Mouse (Mus musculus) kidney, adult 11 months (tissue): Measurements from ENCODE around the gene Pole2.
A peak's percentile ranks its signal among the peaks of the same experiment; 100 is the strongest.

Experiments used
- DNase-seq: peaks from one replicate; pipeline ENCODE4 v3.0.0; 2022

Gene Pole2

DNA sequence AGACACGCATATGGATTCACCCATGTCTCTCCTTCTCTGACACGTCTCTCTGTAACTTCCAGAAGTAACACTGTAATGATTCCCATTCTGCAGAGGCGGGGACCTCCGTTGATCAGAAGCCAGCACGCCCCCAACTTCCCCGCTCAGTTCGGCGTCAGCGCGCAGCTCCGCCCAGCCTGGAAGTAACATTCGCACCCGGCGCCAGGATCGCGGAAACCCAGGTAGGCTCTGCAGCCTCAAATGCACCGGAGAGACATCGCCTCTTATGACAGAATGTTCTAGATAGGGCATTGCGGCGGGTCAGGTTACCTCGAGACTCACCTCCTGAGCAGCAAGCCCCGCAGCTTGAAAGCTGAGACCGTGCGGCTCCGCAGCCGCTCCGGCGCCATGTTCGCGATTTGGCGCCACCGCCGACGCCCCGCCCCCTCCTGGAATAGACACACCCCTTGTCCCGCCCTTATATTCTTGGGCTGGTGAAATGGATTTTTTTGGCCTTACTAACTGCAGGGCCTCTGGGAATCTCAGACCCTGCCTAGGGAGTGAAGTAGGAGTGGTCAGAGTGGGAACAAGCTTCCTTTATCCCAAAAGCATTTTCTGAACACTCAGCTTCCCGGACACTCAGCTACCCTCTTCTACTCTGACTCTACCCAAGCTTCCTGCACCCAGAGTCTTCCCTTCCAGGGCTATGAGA is at the start of gene Pole2:
Gene Pole2 (minus strand): TSS at position 420 of the 691 bp plus-strand sequence.
- peak; percentile 79 for DNase-seq

DNA sequence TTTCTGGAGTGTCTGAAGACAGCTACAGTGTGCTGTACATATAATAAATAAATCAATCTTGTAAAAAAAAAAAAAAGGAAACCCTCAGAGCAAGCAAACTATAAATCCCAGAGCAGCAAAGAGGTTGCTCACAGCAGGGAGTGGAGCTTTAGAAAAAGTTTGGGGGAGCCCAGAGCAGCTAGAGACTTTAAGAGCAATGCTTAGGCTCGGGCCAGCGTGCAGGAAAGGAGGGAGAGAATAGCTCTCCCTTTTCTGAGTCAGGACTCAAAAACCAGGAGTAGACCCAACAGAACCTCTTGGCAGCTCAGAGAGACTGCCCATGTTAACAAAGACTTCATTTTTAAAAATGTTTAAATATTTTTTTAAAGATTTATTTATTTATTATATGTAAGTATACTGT is 41.0 kb upstream of the Pole2 start:
- DNase-seq, result no peak

DNA sequence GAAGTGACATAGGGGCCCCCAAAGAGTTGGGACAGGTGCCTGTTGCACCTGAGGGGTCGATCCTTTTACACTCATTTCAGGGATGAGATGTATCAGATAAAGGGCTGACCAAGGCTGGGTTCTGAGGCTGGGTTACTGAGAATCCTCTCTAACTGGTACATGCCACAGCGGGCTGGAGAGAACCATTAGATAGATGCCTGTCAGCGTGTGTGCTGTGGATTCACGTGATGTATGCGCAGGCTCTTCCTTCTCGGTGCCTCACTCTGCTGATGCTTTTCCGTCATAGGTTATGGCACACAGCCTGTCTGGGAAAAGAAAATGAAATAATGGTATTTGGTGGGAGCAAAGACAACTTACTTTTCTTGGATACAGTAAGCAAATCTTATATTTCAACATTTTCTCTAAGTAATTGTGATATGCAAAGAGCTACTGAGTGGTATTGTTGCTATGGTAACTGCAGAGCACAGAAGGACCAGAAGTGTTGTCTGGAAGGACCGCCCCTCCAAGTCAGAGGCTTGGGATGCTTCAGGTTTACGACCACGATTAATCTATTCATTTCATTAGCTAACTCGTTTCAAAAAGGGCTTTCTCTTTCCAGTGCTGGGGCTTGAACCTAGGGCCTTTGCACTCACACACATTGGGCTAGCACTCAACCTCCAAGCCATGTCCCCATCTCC is 40.1 kb upstream of the Pole2 start:
- DNase-seq, result no peak

DNA sequence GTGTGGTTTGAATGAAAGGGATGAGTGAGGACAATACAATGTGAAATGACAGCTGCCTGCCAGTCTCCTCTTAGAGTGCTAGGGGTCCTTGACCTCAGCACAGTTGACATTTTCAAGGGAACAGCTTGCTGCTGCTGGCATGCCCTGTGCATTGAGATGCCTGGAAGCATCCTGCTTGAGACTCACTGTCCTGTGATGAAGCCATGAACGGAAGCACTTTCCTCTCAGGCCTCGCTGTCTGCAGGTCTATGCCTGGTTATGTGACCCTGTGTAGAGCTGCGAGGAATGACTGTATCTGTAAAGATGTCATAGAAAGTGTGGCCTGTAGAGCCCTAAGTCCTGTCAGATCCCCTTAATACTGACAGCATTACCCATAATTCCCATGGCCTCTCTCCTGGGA is 37.0 kb upstream of the Pole2 start:
- no peak for DNase-seq

DNA sequence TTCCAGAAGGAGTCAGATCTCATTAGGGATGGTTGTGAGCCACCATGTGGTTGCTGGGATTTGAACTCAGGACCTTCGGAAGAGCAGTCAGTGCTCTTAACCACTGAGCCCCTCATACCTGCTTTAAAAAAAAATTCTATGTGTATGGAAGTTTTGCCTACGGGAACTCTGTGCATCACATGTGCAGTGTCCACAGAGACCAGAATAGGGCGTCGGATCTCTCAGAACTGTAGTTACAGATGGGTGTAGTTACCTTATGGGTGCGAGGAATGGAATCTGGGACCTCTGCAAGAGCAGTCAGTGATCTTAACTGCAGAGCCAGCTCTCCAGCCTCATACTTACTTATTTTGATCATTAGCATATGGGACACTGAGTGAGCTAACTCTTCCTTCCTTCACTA is 34.3 kb upstream of the Pole2 start:
- no peak for DNase-seq

DNA sequence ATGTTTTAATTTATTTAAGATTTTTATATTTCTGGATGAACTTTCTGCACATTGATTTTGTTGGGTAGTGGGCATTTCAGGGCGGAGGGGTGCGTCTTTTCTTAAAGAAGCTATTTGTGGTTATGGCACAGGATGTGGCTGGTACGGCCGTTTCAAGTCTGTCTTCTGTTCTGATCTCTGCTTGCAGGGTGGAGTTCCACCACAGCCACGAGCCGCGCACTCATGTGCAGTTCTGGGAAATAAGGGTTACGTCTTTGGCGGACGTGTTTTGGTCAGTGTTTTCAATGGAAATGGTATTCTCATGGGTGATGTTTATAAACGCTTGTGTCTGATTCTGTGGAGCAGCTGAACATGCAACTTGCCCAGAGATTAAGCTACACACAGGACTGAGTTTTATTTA is 29.8 kb upstream of the Pole2 start:
- DNase-seq, result no peak

DNA sequence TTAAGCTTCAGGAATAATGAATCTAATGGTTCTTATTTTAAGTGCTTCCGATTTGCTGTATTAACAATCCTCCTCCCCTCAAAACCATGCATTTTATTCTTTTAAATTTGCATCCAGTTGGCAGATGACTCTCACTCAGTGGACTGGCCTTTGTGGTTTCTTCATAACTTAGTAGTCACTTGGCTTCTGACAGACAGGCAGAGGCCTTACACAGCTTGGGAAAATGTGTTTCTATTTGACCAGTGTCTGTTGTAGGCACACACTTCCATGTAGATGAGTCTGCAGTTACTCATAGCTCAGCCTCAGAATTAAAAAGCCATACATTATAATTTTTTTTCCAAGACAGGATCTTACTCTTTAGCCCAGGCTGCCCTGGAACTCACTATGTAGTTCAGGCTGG is 25.8 kb upstream of the Pole2 start:
- DNase-seq, result no peak

DNA sequence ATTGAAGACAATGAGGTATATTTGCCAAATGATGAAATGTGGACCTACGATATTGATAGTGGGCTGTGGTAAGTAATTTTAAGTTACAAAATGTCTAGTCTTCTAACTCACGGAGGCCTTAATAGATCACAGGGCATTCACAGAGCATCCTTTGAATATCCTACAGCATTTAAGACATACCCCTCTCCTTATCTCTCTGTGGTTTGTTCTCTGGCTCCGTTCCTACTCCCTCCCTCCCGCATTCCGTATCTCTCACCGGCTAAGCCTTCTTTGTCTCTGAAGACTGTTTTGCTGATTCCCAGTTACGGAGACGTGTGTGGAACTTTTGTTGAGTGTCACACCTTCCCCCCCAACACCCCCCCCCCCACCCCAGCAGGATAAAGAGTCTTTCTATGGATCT is 22.8 kb upstream of the Pole2 start:
- DNase-seq, result no peak

DNA sequence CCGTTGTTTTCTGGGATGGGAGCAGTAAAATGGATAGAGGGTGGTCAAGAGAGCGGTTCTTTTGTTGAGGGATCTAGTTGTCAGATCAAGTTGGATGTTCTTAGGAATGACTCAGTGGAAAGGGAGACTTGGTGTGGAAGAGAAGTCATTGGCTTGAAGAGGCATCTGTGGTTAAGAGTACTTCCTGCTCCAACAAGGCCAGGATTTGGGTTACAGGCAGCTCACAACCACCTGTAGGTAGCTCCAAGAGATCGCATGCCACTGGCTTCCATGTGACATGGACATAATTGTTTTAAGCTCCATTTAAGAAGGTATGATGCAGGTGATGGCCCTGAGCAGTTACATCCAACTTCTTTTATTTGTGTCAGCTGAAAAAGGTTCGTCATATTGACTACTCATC is 21.8 kb upstream of the Pole2 start:
- no peak for DNase-seq

DNA sequence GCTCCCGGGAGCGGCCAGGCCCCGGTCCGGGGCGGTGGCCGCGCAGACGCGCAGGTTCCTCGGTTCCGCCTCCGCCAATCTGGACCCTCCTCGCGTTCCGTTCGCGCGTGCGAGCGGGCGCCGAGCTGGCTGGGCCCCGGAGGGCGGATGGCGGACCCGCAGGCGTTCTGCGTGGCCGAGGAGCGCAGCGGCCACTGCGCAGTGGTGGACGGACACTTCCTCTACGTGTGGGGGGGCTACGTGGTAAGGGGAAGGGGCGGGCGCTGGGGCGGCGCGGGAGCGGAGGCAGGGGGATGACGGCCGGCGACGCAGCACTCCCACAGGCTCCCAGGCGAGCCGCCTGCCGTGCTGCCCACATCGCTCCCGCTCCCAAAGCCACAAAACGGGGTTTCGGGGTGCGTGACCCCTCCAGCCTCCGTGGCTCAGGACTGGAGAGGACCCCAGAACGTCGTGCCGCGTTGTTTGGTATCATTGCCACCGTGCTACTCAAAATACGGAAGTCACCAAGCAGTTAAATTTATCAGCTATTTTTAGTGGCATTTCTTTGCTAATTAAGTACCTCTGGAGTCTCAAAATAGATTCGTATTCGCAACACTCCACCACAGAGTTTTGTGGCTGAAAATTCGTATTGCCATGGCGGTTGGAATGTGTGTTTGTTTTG is 13.9 kb upstream of the Pole2 start:
- DNase-seq, result peak; percentile 47

DNA sequence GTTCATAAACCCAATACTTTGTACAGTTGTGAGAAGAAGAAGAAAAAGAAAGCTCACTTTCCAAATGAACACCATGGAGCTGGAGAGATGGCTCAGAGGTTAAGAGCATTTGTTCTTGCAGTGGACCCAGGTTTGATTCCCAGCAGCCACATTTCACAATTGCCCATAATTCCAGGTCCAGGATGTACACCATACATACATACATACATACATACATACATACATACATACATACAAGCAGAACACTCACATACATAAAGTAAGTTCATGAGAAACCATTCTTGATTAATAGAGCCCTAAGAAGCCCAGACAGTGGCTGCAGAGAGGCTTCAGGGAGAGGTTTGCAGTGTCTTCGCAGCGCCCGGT is 13.4 kb upstream of the Pole2 start:
- no peak for DNase-seq

DNA sequence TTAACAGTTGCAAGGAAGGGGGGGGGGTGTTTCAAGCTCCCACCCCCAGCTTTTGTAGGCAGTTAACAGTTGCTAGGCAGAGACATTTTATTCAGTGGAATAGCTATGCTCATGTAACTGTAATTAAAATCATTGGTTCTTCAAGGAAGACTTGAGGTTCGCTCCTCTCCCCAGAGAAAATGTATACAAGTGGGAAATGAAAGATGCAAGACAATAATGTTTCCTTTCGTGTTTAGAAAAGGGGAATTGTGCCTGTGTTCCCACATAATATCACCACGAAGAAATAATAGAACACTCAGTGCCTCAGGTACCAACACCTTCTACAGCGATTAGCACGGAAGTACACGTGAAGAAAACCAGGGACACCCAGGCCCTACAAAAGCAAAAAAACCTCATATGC is 12.9 kb upstream of the Pole2 start, which contains the start of gene Klhdc1:
Gene Klhdc1 (plus strand): TSS at position 301 of the 400 bp plus-strand sequence.
- no peak for DNase-seq

DNA sequence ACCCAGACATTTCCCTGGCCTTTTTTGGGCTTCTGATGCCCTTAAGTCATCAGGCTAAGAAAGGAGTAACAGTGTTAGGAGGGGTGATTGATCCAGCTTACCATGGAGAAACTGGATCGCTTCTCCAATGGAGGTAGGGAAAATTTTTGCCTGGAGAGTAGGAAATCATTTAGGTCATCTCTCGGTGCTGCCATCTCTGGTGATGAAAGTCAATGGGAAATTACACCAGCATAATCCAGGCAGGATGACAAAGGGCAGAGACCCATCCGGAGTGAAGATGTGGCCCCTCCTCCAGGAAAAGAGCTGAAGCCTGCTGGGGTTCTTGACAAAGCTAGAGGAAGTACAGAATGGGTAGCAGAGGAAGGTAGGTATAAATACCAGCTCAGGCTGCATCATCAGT is 10.3 kb upstream of the Pole2 start:
- DNase-seq, result no peak

DNA sequence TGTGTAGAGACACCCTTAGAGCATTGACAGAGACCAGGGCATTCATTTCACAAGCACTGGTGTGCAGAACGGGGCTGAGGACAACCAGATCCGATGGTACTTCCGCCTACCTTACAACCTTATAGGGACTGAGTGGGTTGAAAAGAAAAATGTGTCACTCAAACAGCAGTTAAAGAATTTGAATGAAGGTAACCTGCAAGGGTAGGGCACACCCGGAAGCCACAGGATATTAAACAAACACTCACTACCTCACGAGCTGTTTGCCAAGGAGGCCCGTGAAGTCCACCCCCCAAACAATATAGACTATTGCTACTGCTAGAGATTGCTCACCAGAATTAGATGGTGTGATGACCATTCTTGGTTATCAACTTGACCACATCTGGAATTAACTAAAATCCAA is 7.8 kb upstream of the Pole2 start:
- no peak for DNase-seq

DNA sequence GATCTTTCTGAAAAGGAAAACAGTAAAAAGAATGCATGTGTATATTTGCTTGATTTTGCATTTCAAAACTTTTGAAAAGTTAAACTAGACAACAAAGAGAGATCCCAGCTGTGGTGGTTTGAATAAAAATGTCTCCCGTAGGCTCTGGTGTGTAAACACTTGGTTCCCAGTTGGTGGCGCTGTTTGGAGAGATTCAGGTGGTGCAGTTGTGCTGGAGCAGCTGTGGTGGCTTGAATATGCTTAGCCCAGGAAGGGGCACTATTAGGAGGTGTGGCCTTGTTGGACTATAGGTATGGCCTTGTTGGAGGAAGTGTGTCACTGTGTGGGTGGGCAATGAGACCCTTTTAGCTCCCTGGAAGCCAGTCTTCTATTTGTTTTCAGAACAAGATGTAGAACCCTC is 1.3 kb upstream of the Pole2 start:
- no peak for DNase-seq

DNA sequence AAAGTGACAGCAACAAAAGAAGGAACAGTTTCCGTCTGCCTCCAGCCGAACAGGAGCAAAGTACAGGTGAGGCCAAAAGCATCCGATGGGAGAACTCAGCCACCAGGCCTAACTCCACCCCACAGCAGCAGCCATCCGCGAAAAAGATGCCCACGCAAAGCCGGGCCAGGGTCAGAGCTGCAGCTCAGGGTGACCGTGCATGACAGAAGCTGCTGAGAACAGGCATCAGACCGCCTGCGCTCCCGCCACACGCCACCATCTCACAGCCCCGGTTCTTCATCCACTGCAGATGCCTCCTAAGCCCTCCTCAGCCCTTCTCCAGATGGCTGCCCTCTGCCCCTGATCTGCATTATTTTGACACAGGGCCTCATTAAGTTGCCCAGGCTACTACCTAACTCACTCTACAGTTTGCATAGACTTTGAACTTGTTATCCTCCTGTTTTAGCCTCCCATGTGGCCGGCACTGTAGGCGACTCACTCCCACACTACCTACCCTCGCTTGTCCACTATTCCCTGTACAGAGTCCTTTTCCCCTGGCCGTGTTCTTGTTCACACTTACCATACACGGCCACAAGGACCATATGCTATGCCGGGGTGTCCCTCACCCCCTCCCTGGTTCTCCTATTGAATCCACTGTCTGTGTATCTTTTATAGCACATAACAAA is 7.2 kb downstream of the Pole2 start:
- DNase-seq, result no peak

DNA sequence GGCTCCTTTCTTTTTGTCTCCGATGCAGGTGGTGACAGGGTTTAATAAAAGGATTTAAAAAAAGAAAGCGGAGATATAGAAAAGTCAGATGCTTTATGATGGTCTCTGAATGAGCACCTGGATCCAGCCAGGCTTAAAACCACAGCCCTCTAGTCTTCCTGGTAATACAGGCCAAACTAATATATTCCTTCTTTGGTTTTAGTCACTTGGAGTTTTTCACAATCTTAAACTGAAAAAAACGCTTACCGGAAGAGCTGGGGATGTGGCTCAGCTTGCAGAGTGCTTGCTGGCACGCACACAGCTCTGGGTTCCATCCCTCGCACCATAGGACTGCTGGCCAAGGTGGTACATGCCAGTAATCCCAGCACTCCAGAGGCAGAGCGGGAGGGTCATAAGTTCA is 11.4 kb downstream of the Pole2 start:
- DNase-seq, result no peak

DNA sequence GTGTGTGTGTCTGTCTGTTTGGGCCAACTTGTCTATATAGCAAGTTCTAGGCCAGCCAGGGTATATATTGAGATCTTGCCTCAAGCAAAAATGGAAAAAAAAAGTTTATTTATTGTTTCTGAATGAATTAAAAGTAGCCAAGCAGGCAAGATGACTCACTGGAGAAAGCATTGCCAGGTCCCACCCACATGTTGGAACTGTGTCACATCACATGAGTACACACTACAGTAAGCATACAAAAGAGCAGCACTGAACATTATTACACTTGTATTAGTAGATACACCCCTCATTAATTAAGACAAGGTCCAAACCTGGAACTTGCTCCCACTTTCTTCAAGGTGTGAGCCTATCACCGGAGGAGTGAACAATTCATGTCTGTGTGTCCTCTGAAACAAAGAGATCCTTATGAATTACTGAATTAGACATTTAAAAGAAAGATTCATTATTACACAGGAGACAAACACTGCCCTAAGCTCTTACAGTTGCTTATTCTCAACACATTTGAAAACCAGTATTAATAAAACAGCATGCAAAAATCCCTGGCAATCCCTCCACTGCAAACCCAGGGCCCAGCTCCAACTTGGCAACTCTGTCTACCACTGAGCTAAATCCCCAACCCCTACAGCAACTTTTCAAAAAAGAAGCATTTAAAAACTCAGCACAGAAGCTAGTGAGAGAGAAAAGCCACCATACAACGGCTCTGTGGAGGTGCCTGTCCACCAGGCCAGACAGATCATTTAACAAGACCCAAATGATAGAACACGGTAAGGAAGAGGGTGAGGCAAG is 12.8 kb downstream of the Pole2 start:
- DNase-seq, result no peak

DNA sequence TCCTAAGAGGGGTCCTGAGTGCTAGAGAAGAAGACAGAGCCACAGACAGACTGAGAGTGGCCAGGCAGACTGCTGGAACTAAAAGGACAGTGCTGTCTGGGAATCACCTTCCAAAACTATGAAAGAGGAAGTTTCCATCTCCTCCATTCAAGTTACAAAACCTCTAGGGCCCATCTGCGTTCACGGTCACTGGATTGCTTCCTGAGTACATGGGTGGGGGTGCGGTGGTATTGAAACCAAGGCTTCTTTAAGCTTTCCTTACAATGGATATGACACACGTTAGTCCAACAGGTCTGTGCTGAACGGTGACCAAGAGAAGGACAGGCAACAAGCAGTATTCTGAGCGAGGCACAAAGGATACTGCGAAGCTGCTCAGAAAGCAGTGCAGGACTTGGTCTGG is 13.6 kb downstream of the Pole2 start:
- no peak for DNase-seq

DNA sequence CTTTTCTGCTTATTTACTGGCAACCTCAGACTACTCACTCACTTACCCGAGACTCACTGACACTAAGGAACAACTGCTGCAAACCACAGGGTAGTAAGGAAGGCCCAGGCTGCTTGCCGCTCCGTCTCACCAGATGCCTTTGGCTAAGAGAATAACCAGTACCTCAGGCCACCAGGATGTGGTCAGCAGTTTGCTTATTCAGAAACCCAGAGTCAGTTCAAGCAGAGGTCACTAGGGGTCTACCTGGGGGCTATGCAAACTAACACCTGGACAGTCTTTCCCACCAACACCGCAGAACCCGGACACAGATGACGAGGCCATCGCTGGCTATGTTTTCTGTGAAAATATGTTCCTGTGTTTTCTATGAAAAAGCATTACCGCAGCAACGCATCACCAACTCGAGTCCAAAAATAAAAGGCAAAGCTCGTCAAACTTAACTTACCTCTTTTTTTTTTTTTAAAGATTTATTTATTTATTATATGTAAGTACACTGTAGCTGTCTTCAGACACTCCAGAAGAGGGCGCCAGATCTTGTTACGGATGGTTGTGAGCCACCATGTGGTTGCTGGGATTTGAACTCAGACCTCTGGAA is 14.7 kb downstream of the Pole2 start:
- DNase-seq, result no peak

DNA sequence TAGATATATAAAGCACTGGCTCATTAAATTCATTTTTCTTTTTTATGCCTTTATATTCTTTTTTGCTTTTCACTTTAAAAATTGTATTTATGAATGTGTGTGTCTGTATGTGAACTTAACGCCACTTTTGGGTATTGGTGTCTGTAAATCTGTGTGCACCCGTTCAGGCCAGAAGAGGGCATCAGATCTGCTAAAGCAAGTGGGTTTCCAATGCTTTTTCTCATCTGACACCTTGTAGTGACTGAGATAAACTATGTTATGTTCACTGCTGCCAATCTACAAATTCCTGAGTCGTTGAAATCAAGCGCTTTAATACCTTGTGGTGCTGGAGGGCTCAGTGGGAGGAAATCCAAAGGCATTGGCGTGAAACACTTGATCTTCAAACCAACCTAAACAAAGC is 16.9 kb downstream of the Pole2 start:
- DNase-seq, result no peak
